Mouse (Mus musculus): Measurements from ENCODE around the gene Capg.

DNA sequence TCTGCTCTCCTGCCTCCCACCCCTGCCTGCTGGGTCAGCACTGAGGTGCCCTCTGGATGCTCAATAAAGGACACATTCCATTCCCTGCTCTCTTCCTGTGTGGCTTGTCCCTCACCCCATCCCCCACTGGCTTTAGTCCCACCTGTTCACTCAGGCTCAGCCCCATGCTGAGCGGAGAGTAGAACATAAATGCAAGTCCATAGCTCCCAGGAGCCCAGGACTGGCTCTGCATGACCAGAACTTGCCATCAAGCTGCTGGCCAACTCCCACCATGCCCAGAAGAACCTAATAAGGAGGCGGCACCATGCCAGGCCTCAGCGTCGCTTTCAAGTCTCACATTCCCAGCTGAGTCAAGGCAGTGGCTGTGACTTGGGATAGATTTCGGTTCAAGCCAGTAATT lies 18.7 kb downstream of the Capg start:
- TF ChIP-seq CTCF (IDR thresholded peaks at IDR 0.05) = no peak
- TF ChIP-seq POLR2A (IDR thresholded peaks at IDR 0.05; ENCODE audit: insufficient read depth, low read depth, low read length) = no peak

All from heart, adult 2 months (tissue).